Mouse (Mus musculus): ENCODE measurements at regions not wholly inside any gene's neighbourhood (a gene's known extent, or its start where the extent isn't known, plus 50 kb on each side); places are given as distances from the start of the nearest gene placed in this dataset.
"Not testable (repeated sequence)": the region's sequence is repeated elsewhere in the genome, so short reads cannot be mapped to it uniquely, and the experiment has no call there.

- no peak for ATAC-seq
Measured at GRCm38 (mm10) chr4:3049972-3050846, 116.9 kb upstream of the Vmn1r2 start.

- no peak for ATAC-seq
Measured at GRCm38 (mm10) chr4:3050847-3051135, 116.3 kb upstream of the Vmn1r2 start.

- ATAC-seq: no peak
Measured at GRCm38 (mm10) chr4:3051212-3051611, 115.9 kb upstream of the Vmn1r2 start.

GRCm38 (mm10) chr4:3052314-3053059 lies 114.6 kb upstream of the Vmn1r2 start:
- ATAC-seq: peak; percentile 47

- no peak for ATAC-seq
Measured at GRCm38 (mm10) chr4:3053060-3053406, 114.1 kb upstream of the Vmn1r2 start.

GRCm38 (mm10) chr4:3053496-3054216 lies 113.5 kb upstream of the Vmn1r2 start:
- no peak for ATAC-seq

GRCm38 (mm10) chr4:3054886-3055285 lies 112.2 kb upstream of the Vmn1r2 start:
- no peak for ATAC-seq

- no peak for ATAC-seq
Measured at GRCm38 (mm10) chr4:3055396-3055795, 111.7 kb upstream of the Vmn1r2 start.

GRCm38 (mm10) chr4:3059511-3060054 lies 107.5 kb upstream of the Vmn1r2 start:
- ATAC-seq: no peak

GRCm38 (mm10) chr4:3062027-3062605 lies 105.0 kb upstream of the Vmn1r2 start:
- no peak for ATAC-seq

- no peak for ATAC-seq
Measured at GRCm38 (mm10) chr4:3063966-3064365, 103.2 kb upstream of the Vmn1r2 start.

- ATAC-seq: no peak
Measured at GRCm38 (mm10) chr4:3064571-3064970, 102.5 kb upstream of the Vmn1r2 start.

- ATAC-seq: not testable (repeated sequence)
Measured at GRCm38 (mm10) chr4:3065335-3065734, 101.8 kb upstream of the Vmn1r2 start.

GRCm38 (mm10) chr4:3066051-3066736 lies 100.9 kb upstream of the Vmn1r2 start:
- ATAC-seq: no peak

GRCm38 (mm10) chr4:3067265-3067664 lies 99.9 kb upstream of the Vmn1r2 start:
- no peak for ATAC-seq

GRCm38 (mm10) chr4:3067666-3068065 lies 99.5 kb upstream of the Vmn1r2 start:
- ATAC-seq: no peak

- no peak for ATAC-seq
Measured at GRCm38 (mm10) chr4:3068306-3069223, 98.6 kb upstream of the Vmn1r2 start.

- no peak for ATAC-seq
Measured at GRCm38 (mm10) chr4:3069341-3069740, 97.8 kb upstream of the Vmn1r2 start.

- ATAC-seq: not testable (repeated sequence)
Measured at GRCm38 (mm10) chr4:3071326-3071725, 95.8 kb upstream of the Vmn1r2 start.

- no peak for ATAC-seq
Measured at GRCm38 (mm10) chr4:3079901-3080300, 87.2 kb upstream of the Vmn1r2 start.

Measured in inflammation-experienced regulatory T-cells, adult 6 months (primary cell).